Mouse (Mus musculus): Measurements from ENCODE around the gene Fam110a.

GRCm38 (mm10) chr2:151925715-151926114 is 54.3 kb downstream of the Fam110a start:
- TF ChIP-seq CTCF (IDR thresholded peaks at IDR 0.05; ENCODE audit: insufficient read depth, low read length) = no peak
- TF ChIP-seq POLR2A (IDR thresholded peaks at IDR 0.05; ENCODE audit: borderline replicate concordance, extremely low read depth, low read depth, low read length) = no peak

All from lung, adult 2 months (tissue).